Mouse (Mus musculus) duodenum, adult 2 months (tissue): Measurements from ENCODE around the gene Ap3b1. TPM values are rescaled to one million over a fixed set of nuclear protein-coding genes. Genes with fewer than 3 reads are reported as not detected.

Source experiments
- polyA plus RNA-seq: library from polyadenylated mRNA; depleted of rRNA; stranded (reverse); fragments of >200 nt; gene quantifications from 2 replicates; pipeline ENCODE4 v1.2.3, GENCODE M21; 2012; ENCODE audit warnings: low replicate concordance; rRNA removed

Ap3b1 gene
- polyA plus RNA-seq: 11.2 and 16.2 TPM in 2 replicates

GRCm38 (mm10) chr13:94358401-94359265, at the start of gene Ap3b1:
Gene Ap3b1, plus strand, starts transcription at chr13:94358960.

Other genes starting within 250 kb of the Ap3b1 start
- gene Scamp1, start 73.1 kb upstream of the Ap3b1 start, polyA plus RNA-seq: 8.1 and 8.2 TPM in 2 replicates